Mouse (Mus musculus) gastrocnemius, postnatal 10 days (tissue): Measurements from ENCODE around the gene Myo1g. TPM values are rescaled to one million over a fixed set of nuclear protein-coding genes. Genes with fewer than 3 reads are reported as not detected.

Source experiments
- microRNA-seq, 2 experiments: library from miRNA; unstranded; fragments of <30 nt; microRNA quantifications; one replicate each; pipeline ENCODE4 v1.2.0; 2021
- total RNA-seq, 2 experiments: library from RNA; stranded (reverse); gene quantifications; 2 replicates each; pipeline ENCODE4 v1.2.3; 2021

Myo1g gene
- total RNA-seq, 2 experiments from 2014 or later: 1.6 to 2.5 TPM

Small RNA genes within 50 kb of the gene (microRNA-seq; reads per million reads assigned to microRNA genes)
- gene Gm22123: 0 to 0.25 reads per million in 2 experiments

Other genes with a start within 250 kb of the Myo1g start
- 10 to 100 TPM; 63.9 to 64.0 TPM for gene Tmed4, start 246.1 kb downstream of the Myo1g start, total RNA-seq
- 100 to 1,000 TPM; 437 to 480 TPM for gene Ogdh, start 229.3 kb downstream of the Myo1g start, total RNA-seq
- 10 to 100 TPM; 31.8 to 34.3 TPM for gene Zmiz2, start 131.9 kb downstream of the Myo1g start, total RNA-seq
- 100 to 1,000 TPM; 765 to 781 TPM for gene Ppia, start 105.5 kb downstream of the Myo1g start, total RNA-seq
- 10 to 100 TPM; 66.2 to 67.3 TPM for gene H2afv, start 76.5 kb downstream of the Myo1g start, total RNA-seq
- 10 to 100 TPM; 55.6 to 58.4 TPM for gene Purb, start 45.0 kb downstream of the Myo1g start, total RNA-seq
- 10 to 100 TPM; 25.9 to 28.1 TPM for gene Ccm2, start 25.9 kb upstream of the Myo1g start, total RNA-seq
- gene Nacad, start 85.1 kb upstream of the Myo1g start, total RNA-seq: under 1 TPM; 0.45 to 0.65 TPM
- gene Tbrg4, start 105.1 kb upstream of the Myo1g start, total RNA-seq: 10 to 100 TPM; 53.6 to 57.1 TPM
- not detected for gene Wap, start 117.7 kb upstream of the Myo1g start, total RNA-seq
- 1 to 10 TPM; 1.2 to 1.3 TPM for gene Ramp3, start 137.6 kb upstream of the Myo1g start, total RNA-seq